Mouse (Mus musculus): ENCODE measurements around the gene Grm2. TPM values are rescaled to one million over a fixed set of nuclear protein-coding genes. Genes with fewer than 3 reads are reported as not detected.

The Grm2 gene
- total RNA-seq (2017): not detected in 2 replicates

DNA sequence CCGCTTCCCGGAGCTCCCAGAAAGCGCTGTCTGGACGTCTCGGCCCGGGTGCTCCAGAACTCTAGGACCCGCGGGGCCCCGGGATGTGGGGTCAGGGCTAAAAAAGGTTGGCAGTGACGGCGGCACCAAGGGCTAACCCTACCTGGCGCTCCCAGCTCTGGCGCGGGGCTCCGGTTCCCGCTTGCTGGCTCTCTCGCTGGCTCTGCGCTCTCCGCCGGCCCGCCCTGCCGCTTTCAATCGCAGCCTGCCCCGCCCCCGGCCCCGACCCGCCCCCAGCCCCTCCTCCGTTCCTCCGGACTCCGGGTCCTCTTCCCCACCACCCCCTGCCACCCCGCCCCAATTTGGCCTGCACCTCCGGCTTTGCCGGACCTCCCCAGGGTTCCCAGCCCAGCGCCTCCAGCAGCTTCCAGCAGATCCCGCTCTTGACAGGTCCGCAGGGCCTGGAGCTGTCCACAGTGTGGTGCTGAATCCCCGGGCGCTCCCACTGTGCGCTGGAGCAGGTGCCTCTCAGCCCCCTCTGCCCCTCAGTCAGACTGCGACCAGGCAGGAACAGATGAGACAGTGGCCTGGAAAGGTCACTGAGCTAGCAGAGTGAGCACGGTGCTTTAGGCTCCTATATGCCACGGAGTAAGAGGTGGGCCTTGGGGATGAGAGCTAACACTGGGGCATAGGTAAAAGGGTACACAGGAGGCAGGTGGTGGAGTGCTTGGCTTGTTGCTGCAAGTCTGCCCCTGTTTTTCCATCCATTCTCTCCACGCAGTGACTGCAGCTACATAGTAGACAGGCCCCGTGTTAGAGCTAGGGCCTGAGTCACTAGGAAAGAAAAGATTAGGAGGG is at the start of gene Grm2:
Gene Grm2 (minus strand): TSS at position 199 of the 837 bp plus-strand sequence.
- ATAC-seq (ENCODE audit: extremely low read depth, insufficient number of reproducible peaks, low FRiP score, poor library complexity, severe bottlenecking): no peak

DNA sequence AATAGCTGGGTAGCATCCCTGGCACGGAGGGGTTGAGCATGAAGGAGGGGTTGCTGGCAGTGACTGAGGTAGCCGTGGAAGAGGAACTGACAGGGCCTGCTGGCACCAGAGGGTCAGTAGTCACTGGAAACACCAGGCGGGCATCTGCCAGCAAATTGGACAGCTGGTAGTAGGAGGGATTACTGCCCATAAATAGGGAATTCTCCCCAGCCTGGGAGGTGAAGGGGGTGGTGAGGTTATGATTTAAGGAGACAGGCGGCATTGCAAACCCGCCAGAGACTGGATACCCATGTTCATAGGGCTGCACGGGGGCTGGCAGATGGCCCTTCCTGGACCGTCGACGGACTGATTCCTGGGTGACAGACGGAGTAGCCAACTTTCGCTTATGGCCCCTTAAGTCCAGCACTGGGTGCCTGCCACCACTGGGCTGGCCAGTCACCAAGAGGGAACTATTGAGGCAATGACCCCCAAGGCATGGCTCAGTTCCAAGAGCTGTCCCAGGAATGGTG is 37.1 kb upstream of the Grm2 start:
- no peak for ATAC-seq (ENCODE audit: extremely low read depth, insufficient number of reproducible peaks, low FRiP score, poor library complexity, severe bottlenecking)

DNA sequence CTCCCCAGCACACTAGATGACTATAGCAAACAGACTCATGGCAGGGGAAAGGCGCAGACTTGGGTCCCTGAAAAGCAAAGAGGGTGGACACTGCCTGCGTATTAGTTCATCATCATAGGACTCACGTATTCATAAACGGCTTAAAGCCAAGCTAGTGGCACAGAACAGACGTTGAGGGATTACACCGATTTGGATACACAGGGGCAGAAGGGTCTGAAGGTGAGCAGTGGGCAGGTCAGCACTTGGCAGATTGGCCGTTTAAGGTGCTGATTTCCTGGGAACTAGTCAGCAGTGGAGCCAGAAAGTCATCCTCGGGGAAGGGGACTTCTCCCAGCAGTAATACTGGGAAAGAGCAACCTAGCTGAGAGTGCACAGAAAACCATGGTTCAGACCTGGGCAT is 33.0 kb upstream of the Grm2 start:
- no peak for ATAC-seq (ENCODE audit: extremely low read depth, insufficient number of reproducible peaks, low FRiP score, poor library complexity, severe bottlenecking)

DNA sequence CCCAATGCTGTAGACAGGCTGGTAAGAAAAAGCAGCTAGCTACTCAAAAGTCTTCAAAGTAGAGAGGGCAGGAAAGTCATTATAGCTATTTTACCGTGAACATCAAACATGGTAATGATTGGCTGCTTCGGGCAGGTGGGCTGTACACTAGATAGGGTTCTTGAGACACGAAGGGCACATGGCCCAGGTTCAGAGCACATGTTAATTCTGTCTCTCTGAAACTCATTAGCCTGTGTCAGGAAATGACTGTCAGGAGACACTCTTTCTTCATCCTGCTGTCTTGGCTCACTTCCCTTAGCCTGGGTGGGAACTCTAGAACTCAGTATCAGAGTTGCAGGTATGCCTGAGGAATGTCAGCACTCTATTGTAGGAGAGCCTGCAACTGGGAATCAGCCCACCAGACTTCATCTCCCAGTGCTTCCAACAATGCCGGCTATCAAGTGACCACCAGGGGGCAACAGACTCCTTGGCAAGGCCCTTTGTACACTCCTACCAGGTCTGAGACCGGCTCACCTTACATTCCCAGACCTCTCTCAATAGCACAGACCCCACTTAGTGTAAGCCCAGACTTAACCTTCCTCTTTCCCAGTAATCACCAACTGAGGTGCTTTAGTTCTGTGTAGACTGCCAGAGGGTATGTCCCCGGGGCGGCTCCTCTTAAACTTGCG is 31.2 kb upstream of the Grm2 start:
- ATAC-seq (ENCODE audit: extremely low read depth, insufficient number of reproducible peaks, low FRiP score, poor library complexity, severe bottlenecking): 0 out of 2 replicates have a peak, but pooled peaks have one; percentile 39

DNA sequence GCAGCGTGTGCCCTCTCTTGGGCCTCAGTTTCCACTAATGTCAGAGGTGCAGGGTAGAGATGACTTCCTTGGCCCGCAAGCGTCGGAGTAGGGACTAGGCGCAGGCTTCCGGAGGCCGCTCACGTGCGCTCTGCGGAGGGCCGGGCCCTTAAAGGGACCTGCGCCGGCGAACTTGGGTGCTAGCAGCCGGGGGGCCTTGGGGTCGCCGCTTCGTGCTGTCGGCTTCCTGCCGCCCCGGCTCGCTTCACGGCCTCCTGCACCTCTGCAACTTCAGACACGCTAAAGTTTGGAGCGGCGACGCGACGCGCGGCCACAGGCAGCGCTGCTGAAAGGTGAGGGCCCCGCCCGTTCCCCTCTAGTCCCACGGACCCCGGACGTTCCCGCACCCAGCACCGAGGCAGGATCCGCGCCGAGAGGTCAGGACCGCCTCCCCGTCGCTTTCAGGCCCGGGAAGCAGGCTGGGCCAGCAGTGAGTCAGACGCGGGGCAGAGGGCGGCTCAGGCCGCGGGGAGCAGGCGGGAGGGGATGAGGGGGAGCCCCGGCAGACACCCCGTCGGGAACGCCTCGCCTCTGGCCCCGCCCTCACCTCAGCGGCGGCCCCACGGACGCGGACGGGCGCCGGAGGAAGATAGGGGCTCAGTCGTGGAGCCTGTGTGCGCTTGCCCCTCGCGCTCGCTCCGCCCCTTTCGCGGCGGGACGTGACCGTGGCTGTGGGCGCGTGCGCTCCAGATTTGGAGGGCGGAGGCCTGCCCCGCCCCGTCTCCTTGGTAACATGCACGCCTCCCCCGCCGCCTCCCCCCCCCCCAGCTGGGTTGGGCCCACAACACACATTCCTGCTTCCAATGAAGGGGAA is 29.6 kb upstream of the Grm2 start, which contains the start of gene Tex264:
Gene Tex264 (minus strand): TSS at position 679 of the 853 bp plus-strand sequence.
- ATAC-seq (ENCODE audit: extremely low read depth, insufficient number of reproducible peaks, low FRiP score, poor library complexity, severe bottlenecking): peak; percentile 54

DNA sequence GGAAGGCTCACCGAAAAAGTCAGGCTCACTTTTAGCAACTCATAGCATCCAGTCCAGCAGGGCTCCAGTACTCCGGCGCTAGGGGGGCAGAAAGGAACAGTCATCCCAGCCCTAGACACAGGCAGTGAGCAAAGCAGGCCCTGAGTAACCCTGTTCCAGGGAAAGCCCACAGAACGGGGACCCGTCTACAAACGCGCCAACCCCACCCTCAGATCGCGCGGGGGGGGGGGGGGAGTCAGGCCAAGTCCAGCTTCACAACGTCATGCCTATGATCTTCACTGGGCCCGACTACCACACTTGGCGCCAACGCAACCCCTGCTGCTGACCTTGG is 29.0 kb upstream of the Grm2 start:
- no peak for ATAC-seq (ENCODE audit: extremely low read depth, insufficient number of reproducible peaks, low FRiP score, poor library complexity, severe bottlenecking)

DNA sequence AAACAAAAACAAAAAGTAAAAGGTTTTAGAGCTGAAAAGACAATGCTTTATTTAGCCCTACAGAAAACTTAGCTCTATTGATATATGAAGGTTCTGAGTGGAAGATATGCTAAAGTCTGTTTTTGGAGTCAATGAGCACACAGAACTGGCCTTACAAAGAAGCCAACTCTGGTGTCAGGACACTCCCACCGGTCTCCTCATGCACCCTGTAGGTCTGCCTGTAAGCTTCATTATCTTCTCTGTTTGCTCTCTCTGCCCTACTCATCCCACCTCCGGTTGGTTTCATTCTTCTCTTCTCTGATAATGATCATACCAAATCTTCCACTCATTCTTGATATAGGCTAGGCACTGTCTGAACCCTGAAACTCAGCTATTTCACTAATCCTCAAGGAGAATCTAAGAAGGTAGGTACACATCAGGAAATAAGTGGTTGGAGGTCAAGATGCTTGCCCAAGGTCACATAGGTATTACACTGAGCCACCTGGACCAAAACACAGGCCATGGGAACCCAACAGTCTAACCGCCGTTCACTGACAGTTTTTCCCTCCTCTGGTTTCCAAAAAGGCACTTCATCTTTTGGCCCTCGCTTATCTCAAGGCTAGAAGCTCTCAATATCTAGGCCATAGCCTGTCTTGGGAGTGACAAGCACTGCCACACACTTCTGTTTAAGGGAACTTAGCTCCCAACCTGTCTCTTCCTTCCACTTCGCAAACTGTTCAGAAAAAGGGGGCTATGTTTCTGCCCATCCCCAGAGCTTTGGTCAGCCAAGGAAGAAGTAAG is 28.4 kb upstream of the Grm2 start:
- no peak for ATAC-seq (ENCODE audit: extremely low read depth, insufficient number of reproducible peaks, low FRiP score, poor library complexity, severe bottlenecking)

DNA sequence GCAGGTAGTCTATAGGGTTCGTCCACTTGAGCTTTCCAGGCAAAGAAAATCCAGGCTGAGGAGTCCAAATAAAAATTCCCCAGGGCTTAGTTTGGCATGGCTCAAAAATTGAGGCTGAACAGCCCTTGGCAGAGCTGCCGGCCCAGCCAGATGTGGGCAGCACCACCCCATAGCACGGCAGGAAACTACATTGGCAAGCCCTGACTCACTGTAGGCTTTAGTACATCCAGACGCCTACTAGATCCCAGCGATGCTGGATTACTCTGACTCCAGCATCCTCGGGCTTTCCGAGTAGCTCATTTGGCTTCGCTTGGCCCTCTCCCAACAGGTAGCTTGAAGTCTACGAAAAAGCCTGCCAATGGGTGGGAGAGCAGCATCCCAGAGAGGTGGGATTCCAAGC is 25.1 kb upstream of the Grm2 start:
- ATAC-seq (ENCODE audit: extremely low read depth, insufficient number of reproducible peaks, low FRiP score, poor library complexity, severe bottlenecking): no peak

DNA sequence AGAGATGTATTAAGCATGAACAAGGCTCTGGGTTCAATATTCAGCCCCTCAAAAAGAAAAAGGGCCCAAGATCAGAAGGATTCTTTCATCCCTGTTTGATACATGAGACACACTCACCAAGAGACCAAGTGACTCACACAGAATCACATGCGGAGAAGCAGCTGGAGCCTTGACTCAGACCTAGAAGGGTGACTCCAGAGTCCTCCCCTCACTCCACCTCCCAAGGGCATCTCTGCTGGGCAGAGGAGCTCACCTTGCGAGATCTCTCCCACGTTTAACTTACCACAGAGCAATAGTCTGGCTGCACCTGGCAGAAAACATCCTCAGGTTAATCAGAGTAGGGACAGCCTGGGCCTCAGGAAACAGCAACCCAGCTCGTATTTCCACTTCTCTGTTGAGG is 22.4 kb upstream of the Grm2 start:
- no peak for ATAC-seq (ENCODE audit: extremely low read depth, insufficient number of reproducible peaks, low FRiP score, poor library complexity, severe bottlenecking)

DNA sequence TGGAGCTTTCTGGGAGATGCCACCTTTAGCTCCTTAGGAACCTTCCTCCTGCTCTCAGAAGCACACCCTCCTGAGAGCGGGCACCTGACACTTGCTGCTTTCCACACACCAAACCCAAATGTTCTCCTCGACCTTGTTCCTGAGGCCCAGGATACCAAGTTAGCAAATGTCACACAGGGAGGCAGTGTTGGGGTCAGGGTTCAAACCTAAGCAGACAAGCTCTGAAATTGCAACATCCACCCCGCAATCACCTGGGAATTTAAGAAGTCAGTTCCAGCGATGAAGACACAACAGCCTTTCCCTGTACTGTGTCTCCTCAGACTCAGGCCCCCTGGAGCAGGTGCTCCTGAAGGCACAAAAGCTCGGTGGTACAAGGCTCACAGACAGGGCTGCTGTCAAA is 21.8 kb upstream of the Grm2 start:
- no peak for ATAC-seq (ENCODE audit: extremely low read depth, insufficient number of reproducible peaks, low FRiP score, poor library complexity, severe bottlenecking)

DNA sequence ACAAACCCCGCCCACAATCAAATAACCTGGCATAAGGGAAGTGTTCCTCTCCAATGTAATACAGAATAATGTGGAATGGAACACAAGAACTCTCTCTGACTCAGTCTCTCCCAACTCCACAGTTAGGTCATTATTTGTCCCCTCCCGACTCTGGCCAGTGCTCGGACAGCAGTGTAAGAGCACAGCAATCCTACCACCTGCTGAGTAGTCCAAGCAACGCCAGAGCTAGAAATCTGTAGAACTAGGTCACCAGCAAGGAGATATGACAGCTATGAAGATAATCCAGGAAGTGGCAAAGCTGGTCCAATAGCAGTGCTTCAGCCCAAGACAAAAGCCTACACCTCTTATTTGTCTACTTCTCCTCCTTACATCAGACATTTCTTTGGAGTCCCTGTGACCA is 20.7 kb upstream of the Grm2 start:
- ATAC-seq (ENCODE audit: extremely low read depth, insufficient number of reproducible peaks, low FRiP score, poor library complexity, severe bottlenecking): no peak

DNA sequence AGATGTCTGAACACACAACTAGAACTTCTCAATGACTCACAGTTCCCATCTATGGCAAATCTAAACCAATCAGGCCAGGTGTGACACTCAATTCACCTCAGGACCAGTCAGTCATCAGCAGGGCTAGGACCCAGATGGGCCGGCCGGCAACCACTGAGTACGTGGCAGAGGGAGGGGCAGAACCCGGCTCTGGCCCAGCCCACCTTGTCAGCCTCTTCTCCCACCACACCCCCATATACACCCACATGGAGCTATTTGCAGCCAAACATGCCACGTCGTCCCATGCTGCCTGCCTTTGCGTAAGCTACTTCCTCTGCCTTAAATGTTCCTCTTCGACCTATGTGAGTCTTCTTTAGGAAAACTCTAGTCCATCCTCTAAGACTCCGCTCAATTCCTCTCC is 20.1 kb upstream of the Grm2 start:
- no peak for ATAC-seq (ENCODE audit: extremely low read depth, insufficient number of reproducible peaks, low FRiP score, poor library complexity, severe bottlenecking)

DNA sequence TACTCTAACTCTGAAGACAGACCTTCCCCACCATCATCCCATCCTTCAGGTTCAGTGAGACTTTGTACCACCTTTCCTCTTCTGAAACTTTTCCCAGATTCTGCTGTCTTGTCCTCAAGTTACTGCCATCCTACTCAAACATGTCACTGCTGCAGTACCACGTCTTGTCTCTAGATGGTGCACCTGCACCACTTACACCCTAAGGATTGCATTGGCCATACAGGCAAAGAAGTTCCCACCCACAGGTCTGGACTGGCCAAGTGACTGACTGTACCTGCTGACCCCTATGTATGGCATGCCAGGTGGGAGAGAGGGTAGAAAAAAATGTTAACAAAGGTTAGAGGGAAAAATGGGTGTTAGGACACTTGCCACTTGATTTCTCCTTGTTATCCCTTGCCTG is 19.6 kb upstream of the Grm2 start:
- peak; percentile 62; the same call in 1 of the 2 replicates for ATAC-seq (ENCODE audit: extremely low read depth, insufficient number of reproducible peaks, low FRiP score, poor library complexity, severe bottlenecking)

DNA sequence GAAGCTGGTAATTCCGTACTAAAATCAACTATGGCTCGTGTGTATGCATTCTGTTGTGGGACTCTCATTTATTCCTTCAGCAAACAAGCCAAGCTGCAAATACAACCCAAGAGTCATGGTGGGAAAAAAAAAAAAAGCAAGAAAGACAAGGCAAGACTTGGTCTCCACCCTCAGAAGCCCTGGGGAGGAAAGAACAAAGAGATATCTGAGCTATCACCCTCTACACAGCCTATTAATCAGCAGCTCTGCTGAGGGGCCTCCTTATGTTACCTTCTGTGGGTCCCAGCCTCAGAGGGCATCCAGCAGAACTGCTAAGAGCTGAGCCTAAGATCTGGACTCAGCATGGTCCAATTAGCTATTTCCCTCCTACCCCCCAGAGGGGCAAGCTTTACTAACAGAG is 18.0 kb upstream of the Grm2 start:
- ATAC-seq (ENCODE audit: extremely low read depth, insufficient number of reproducible peaks, low FRiP score, poor library complexity, severe bottlenecking): no peak

DNA sequence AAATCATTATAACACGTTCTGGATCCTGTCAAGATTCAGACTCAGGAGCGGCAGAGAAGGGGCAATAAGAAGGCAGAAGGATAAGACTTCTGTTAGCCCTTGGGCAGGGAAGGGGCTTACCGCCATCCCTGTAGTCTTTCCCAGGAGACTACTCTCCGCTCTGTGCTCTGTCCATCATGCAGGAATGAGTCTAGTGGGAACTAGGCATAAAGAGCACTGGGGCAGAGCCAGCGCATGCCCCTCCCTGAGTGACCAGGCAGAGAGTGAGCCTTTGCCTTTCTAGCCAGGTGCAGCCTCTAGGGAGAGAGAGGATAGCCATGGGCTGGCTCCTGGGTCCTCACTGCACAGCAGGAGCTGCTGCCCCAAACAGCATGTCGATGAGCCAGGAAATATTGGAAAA is 9.0 kb upstream of the Grm2 start:
- no peak for ATAC-seq (ENCODE audit: extremely low read depth, insufficient number of reproducible peaks, low FRiP score, poor library complexity, severe bottlenecking)

DNA sequence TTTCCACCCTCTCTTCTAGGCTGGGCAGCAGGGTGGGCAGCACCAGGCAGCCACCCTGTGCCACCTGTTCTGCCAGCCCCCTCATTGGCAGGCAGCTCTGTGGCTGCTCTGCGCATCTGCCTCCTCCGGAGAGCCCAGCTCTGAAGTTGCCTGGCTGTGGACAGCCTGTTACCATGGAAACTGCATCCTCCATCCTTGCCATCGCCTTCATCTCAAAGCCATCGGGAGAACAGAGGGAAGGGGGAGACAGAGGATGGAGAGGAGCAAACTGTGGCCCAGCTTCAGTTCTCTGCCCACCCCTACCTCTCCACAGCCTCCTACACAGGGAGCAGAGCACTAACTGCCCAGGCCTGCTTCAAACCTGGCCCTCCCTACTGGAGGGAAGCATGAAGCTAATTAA is 8.6 kb upstream of the Grm2 start:
- ATAC-seq (ENCODE audit: extremely low read depth, insufficient number of reproducible peaks, low FRiP score, poor library complexity, severe bottlenecking): no peak

DNA sequence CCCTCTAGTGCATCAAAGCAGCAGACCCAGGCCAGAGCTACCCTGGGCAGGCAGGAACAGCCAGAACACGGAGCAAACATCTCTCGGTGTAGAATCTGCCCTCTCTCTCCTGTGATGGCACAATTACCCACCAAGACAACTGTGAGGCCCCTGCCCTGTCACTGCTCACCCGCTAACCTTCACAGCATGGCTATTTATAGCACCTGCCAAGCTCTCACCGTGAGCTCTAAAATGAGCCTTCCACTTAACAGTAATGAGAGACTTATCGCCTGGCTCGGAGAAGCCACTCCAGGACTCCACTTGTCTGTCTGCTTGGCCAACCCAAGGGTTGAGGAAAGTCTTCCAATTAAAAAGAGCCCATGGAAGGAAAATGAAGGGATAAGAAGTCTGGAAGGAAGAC is 7.3 kb upstream of the Grm2 start:
- no peak for ATAC-seq (ENCODE audit: extremely low read depth, insufficient number of reproducible peaks, low FRiP score, poor library complexity, severe bottlenecking)

DNA sequence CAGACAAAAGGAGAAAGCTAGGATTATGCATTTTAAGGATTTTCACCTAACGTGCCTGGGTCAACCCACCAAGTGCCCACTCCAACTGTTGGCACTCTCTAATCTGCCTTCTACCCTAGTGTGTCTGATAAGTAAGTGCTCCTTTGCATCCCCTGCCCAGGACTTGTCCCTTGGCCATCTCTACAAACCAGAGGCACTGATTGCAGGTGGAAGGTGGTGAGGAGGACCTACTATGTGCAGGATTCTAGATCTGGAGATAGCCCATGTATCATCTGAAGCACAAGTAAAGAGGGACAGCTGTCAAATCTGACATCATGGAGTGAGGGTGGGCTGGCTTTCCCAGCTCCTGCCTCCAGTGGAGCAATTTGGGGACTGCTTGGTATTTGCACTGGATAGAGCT is 4.1 kb upstream of the Grm2 start:
- no peak for ATAC-seq (ENCODE audit: extremely low read depth, insufficient number of reproducible peaks, low FRiP score, poor library complexity, severe bottlenecking)

DNA sequence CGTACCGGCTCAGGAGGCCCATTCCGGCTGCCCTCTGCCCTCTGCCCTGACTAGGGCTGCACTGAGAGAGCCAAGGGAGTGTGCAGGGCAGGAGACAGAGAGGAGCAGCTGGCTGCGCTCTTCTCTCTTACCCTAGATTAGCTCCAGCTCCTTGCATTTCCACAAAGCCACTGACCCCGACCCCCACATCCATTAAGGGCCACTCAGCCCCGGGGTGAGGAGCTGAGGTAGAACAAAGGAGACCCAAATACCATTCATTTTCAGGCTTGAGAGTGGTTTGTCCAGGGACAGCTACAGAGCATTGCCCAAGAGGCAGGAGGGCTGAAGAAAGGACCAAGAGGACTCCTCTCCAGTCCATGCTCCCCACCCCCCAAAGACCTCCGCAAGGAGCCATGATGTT is 3.6 kb upstream of the Grm2 start:
- no peak for ATAC-seq (ENCODE audit: extremely low read depth, insufficient number of reproducible peaks, low FRiP score, poor library complexity, severe bottlenecking)

Data from neutrophil, adult 5-6 weeks (primary cell).